Mouse (Mus musculus): ENCODE results near the gene Hdac1. TPM values are rescaled to one million over a fixed set of nuclear protein-coding genes. Genes with fewer than 3 reads are reported as not detected.

Gene Hdac1
- polyA plus RNA-seq, 1 experiment, result 41.6 TPM

DNA sequence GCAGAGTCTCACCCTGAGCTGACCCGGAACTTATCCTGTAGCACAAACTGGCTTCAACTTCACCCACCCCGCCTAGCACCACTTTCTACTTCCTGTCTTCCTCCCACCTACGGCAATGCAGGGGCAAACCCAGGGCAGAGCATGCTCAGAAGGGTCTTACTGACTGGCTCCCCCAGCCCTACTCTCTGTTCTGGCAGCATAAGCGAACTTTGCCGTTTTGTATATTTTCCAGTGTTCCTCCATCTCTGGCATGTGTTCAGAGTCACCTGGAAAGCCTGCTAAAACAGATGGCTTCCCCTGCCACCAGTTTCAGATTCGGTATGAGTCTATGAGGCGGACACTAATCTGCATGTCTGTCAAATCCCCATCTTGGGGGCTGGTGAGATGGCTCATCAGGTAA lies 37.8 kb upstream of the Hdac1 start:
- DNase-seq, result no peak
- Histone ChIP-seq H3K4me3 (ENCODE audit: insufficient read depth, low read depth, low read length) (no peak overlapping the region), H3K27ac (ENCODE audit: insufficient read depth, low read depth, low read length) (peak overlapping the region; percentile 54; the same call in 1 of the 2 replicates), H3K4me1 (ENCODE audit: control insufficient read depth, insufficient read depth, low read length) (peaks cover 3% of the 10 kb centered on the region; the same call in 1 of the 2 replicates), H3K36me3 (ENCODE audit: control insufficient read depth, insufficient read depth, low read length) (no peaks in the 10 kb centered on the region), H3K27me3 (replicated peaks; ENCODE audit: control insufficient read depth, insufficient read depth, low read length) (no peaks in the 10 kb centered on the region)
- TF ChIP-seq POLR2A (IDR thresholded peaks at IDR 0.05; ENCODE audit: low read depth, low read length) (no peak), CTCF (conservative IDR thresholded peaks at IDR 0.05; ENCODE audit: insufficient read depth, insufficient read length, low read depth, low read length) (no peak)
- 61% methylated on average over 7 of the region's 7 CpGs for WGBS

DNA sequence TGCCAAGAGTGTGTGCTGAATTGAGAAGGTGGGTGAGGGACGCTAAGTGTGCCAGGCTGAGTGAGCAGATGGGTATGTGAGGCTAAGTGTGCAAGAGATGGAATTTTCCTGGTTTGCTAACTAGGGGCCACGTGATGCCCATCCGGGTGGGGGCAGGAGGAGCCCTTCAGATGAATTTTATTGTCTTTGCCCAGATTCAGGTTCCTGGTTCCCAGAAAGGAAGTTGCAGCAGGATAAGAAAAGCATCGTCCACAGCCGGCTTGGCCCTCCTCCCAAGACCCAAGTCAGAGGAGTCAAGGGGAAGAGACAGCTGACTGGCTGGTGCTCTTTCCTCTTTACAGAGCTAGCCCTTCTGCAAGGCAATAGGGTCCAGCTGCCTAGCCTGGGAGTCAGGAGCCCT lies 36.0 kb upstream of the Hdac1 start, which contains the start of gene Fam167b:
TSS of gene Fam167b (minus strand) at position 84 of the 400 bp plus-strand sequence.
- TF ChIP-seq CTCF (conservative IDR thresholded peaks at IDR 0.05; ENCODE audit: insufficient read depth, insufficient read length, low read depth, low read length), result no peak
- no peak for TF ChIP-seq POLR2A (IDR thresholded peaks at IDR 0.05; ENCODE audit: low read depth, low read length)
- H3K4me3 ChIP-seq (ENCODE audit: insufficient read depth, low read depth, low read length), result peak within 1 kb of the TSS; percentile 64

DNA sequence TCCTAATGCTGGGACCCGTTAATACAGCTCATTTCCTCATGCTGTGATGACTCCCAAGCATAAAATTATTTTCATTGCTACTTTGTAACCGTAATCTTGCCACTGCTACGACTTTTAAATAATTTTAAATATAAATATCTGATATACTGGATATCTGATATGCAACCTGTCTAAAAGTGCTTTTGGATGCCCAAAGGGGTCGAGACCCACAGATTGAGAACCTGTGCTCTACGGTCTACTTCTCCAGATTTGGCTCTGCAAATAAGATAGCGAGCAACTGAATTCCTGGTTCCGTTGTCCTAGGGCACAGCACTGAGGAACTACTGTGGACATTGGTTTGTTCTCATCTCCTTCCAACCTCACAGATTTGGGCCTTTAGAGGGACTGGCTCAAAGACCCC lies 35.2 kb upstream of the Hdac1 start:
- peak overlapping the region; percentile 94 for H3K27ac ChIP-seq (ENCODE audit: insufficient read depth, low read depth, low read length)
- peak overlapping the region; percentile 64 for H3K4me3 ChIP-seq (ENCODE audit: insufficient read depth, low read depth, low read length)
- no peaks in the 10 kb centered on the region for H3K36me3 ChIP-seq (ENCODE audit: control insufficient read depth, insufficient read depth, low read length)
- WGBS, result 69% methylated on average over 7 of the region's 7 CpGs
- no peaks in the 10 kb centered on the region for H3K27me3 ChIP-seq (replicated peaks; ENCODE audit: control insufficient read depth, insufficient read depth, low read length)
- no peak for DNase-seq
- H3K4me1 ChIP-seq (ENCODE audit: control insufficient read depth, insufficient read depth, low read length), result no peaks in the 10 kb centered on the region
- TF ChIP-seq POLR2A (IDR thresholded peaks at IDR 0.05; ENCODE audit: low read depth, low read length), result no peak
- no peak for TF ChIP-seq CTCF (conservative IDR thresholded peaks at IDR 0.05; ENCODE audit: insufficient read depth, insufficient read length, low read depth, low read length)

More for the DNA sequence above, 36.0 kb upstream of the Hdac1 start, which contains the start of gene Fam167b:
- Histone ChIP-seq H3K27ac (ENCODE audit: insufficient read depth, low read depth, low read length) (peak within 1 kb of the TSS; percentile 94), H3K4me1 (ENCODE audit: control insufficient read depth, insufficient read depth, low read length) (no peaks in the 10 kb centered on the region), H3K27me3 (replicated peaks; ENCODE audit: control insufficient read depth, insufficient read depth, low read length) (no peaks in the 10 kb centered on the region), H3K36me3 (ENCODE audit: control insufficient read depth, insufficient read depth, low read length) (no peaks in the 10 kb centered on the region)
- peak; percentile 89 for DNase-seq
- WGBS, result 67% methylated on average over 5 of the region's 5 CpGs

DNA sequence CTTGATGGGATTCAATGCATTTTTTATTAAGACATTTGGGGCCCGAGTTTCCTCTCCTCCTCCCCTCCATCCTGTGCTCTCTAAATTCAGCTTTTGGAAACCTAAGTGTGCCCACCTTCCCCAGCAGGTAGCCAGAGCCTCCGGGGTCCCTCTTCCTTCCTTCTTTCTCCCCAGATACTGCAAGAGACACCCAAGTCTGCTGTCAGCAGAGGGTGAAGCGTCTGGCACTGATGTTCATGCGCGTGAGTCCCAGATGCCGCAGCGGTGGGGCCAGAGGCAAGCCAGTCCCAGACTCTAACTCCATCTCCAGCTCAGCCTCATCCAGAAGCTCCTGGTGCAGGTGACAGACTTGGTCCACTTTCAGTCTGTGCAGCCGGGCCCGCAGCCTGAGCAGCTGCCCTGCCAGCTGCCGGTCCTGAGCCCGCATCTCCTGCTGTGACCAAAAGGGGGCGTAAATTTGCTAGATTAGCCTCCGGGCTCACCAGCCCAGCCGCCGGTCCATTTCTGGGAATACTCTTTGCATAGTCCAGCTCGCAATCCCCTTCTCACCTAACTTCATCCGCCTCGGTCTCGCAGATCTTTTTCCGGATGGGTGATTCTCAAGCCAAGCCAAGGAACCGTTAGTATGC lies 34.5 kb upstream of the Hdac1 start:
- no peaks in the 10 kb centered on the region for H3K27me3 ChIP-seq (replicated peaks; ENCODE audit: control insufficient read depth, insufficient read depth, low read length)
- H3K36me3 ChIP-seq (ENCODE audit: control insufficient read depth, insufficient read depth, low read length), result no peaks in the 10 kb centered on the region
- 19% methylated on average over 21 of the region's 21 CpGs for WGBS
- H3K27ac ChIP-seq (ENCODE audit: insufficient read depth, low read depth, low read length), result peak overlapping the region; percentile 51
- peak; percentile 75 for TF ChIP-seq CTCF (conservative IDR thresholded peaks at IDR 0.05; ENCODE audit: insufficient read depth, insufficient read length, low read depth, low read length)
- TF ChIP-seq POLR2A (IDR thresholded peaks at IDR 0.05; ENCODE audit: low read depth, low read length), result no peak
- peak overlapping the region; percentile 30 for H3K4me3 ChIP-seq (ENCODE audit: insufficient read depth, low read depth, low read length)
- H3K4me1 ChIP-seq (ENCODE audit: control insufficient read depth, insufficient read depth, low read length), result no peaks in the 10 kb centered on the region
- peak; percentile 85 for DNase-seq

DNA sequence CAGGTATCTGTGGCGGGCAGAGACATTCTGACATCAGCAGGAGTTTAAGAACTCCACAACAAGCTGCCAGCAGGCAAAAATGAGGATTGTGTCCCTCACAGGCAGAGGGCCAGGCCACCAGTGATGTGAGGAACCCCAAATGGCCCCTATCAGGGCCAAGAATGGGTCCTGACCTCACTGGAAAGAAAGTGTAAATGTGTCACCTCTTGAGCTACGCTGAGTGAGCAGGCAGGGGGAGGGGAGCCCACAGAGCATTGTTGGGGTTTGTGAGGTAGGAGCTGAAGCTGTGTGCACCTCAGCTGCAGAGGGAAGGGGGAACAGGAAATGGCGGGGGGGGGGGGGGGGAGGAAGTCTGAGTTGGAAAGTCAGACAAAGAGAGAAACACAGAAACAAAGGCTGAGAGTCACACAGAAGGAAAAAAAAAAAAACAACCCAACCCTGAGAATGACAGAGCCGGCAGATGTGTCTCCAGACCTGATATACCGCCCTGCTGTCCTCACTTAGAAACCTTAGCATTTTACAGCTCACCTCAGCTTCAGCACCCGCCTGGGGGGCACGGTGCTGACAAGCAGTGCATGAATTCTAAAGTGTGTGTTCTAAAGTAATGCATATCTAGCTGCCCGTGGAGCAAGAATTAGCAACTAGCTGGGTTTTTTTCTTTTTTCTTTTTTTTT lies 32.8 kb upstream of the Hdac1 start:
- no peak overlapping the region for H3K27ac ChIP-seq (ENCODE audit: insufficient read depth, low read depth, low read length)
- DNase-seq, result peak; percentile 33
- WGBS, result 32% methylated on average over 7 of the region's 8 CpGs
- H3K27me3 ChIP-seq (replicated peaks; ENCODE audit: control insufficient read depth, insufficient read depth, low read length), result no peaks in the 10 kb centered on the region
- no peak overlapping the region for H3K4me3 ChIP-seq (ENCODE audit: insufficient read depth, low read depth, low read length)
- no peak for TF ChIP-seq POLR2A (IDR thresholded peaks at IDR 0.05; ENCODE audit: low read depth, low read length)
- TF ChIP-seq CTCF (conservative IDR thresholded peaks at IDR 0.05; ENCODE audit: insufficient read depth, insufficient read length, low read depth, low read length), result no peak
- H3K36me3 ChIP-seq (ENCODE audit: control insufficient read depth, insufficient read depth, low read length), result no peaks in the 10 kb centered on the region
- no peaks in the 10 kb centered on the region for H3K4me1 ChIP-seq (ENCODE audit: control insufficient read depth, insufficient read depth, low read length)

DNA sequence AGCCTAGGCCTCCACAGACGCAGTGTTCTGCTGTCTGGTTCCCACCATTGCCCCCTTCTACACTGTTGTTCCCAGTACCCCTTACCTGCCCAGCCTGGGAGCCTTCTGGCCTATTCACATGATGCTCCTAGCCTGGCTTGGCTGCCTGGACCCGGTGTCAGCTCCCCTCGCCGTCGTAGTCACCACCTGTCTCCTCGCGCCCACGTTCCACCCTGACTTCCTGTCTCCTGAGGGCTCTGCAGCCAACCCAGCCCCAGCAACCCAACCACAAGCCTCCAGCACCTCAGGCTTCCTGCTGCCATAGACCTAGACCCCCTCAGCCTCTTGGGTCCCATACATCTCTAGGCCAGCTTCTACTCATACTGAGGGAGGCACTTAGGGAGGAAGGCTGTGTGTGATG lies 30.9 kb upstream of the Hdac1 start, which contains the start of gene Lck:
TSS of gene Lck (minus strand) at position 212 of the 400 bp plus-strand sequence.
- no peak for TF ChIP-seq CTCF (conservative IDR thresholded peaks at IDR 0.05; ENCODE audit: insufficient read depth, insufficient read length, low read depth, low read length)
- TF ChIP-seq POLR2A (IDR thresholded peaks at IDR 0.05; ENCODE audit: low read depth, low read length), result no peak
- Histone ChIP-seq H3K36me3 (ENCODE audit: control insufficient read depth, insufficient read depth, low read length) (no peaks in the 10 kb centered on the region), H3K4me3 (ENCODE audit: insufficient read depth, low read depth, low read length) (no peak within 1 kb of the TSS), H3K27me3 (replicated peaks; ENCODE audit: control insufficient read depth, insufficient read depth, low read length) (no peaks in the 10 kb centered on the region), H3K27ac (ENCODE audit: insufficient read depth, low read depth, low read length) (peak within 1 kb of the TSS; percentile 79), H3K4me1 (ENCODE audit: control insufficient read depth, insufficient read depth, low read length) (no peaks in the 10 kb centered on the region)
- no peak for DNase-seq
- 80% methylated on average over 8 of the region's 8 CpGs for WGBS

DNA sequence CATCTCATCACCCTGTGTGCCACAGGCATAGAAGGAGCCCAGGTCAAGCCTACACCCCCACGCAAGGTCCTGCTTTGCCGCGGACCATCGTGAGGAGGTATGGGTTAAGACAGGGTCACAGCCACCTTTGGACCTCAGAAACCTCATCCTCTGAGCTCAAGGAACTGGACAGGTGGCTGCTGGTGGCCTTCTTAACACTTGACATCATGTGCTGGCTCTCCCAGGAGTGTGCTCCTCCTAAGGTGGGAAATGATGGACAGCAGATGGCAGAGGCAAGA lies 30.5 kb upstream of the Hdac1 start:
- Histone ChIP-seq H3K36me3 (ENCODE audit: control insufficient read depth, insufficient read depth, low read length) (no peaks in the 10 kb centered on the region), H3K4me1 (ENCODE audit: control insufficient read depth, insufficient read depth, low read length) (no peaks in the 10 kb centered on the region), H3K27ac (ENCODE audit: insufficient read depth, low read depth, low read length) (peak overlapping the region; percentile 47), H3K27me3 (replicated peaks; ENCODE audit: control insufficient read depth, insufficient read depth, low read length) (no peaks in the 10 kb centered on the region), H3K4me3 (ENCODE audit: insufficient read depth, low read depth, low read length) (no peak overlapping the region)
- WGBS, result 85% methylated on average over 4 of the region's 4 CpGs
- no peak for DNase-seq
- TF ChIP-seq CTCF (conservative IDR thresholded peaks at IDR 0.05; ENCODE audit: insufficient read depth, insufficient read length, low read depth, low read length), result no peak
